Comparison of ENCODE assay signal across 1 mouse cellular context in the genomic region with DNA sequence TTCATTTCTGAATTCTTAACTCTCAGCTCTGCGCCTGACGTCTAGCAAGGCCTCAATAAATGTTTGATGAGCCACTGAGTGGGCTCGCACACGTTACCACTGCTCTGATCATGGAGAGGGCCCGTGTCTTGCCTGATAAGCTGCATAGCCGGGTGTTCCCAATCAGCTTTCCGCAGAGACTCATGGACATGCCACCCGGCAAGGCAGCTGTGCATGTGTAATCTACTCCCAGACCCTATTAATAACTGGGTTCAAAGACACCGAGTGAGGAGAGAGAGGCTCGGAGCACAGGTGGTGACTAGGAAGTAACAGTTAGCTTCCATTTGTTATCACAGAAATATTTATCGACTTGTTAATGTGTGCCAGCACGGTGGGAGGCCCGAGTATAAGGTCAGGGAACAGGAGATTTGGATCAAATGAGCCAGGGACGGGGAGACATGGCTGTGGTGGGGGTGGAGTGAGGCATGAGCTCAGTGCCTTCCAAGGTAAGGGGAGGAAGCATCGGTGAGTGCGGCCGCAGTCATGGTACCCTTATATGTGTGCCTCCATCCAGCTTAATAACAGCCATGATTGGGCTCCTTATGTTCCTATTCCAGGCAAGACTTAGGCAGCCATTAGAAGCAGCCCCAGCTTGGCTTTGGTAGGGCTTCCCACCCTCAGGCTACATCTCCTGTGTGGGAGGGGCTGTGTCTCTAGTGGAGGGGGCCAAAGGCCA.
TF ChIP-seq lines count a peak whose summit lies in the region.

No protein-coding gene starts in this region.

TF ChIP-seq in MEL, 35 proteins besides CTCF, POLR2A, EP300 and RAD21 (continued from another document):
- TF ChIP-seq TAL1 (IDR thresholded peaks at IDR 0.05; ENCODE audit: low read length) (peak; percentile 88), USF1 (IDR thresholded peaks at IDR 0.05; ENCODE audit: low read depth, low read length) (no peak; the same call in 1 of the 2 replicates), SIN3A (IDR thresholded peaks at IDR 0.05; ENCODE audit: low read length) (peak; percentile 22; the same call in 1 of the 2 replicates), USF2 (IDR thresholded peaks at IDR 0.05; ENCODE audit: borderline replicate concordance in 1 of 2, insufficient read depth in 1 of 2, low read depth in 1 of 2, low read length in 2 of 2) (no peak), ZNF384 (IDR thresholded peaks at IDR 0.05; ENCODE audit: low read depth, low read length) (no peak), NELFE (IDR thresholded peaks at IDR 0.05; ENCODE audit: low read depth, low read length) (no peak), ZMIZ1 (IDR thresholded peaks at IDR 0.05; ENCODE audit: low read depth, low read length) (no peak), KAT2A (conservative IDR thresholded peaks at IDR 0.05; ENCODE audit: low read depth, low read length) (no peak), RCOR1 (IDR thresholded peaks at IDR 0.05; ENCODE audit: low read depth, low read length) (peak; percentile 47; the same call in 1 of the 2 replicates), CHD1 (IDR thresholded peaks at IDR 0.05; ENCODE audit: low read depth, low read length) (no peak), CHD2 (IDR thresholded peaks at IDR 0.05; ENCODE audit: low read length) (no peak), MXI1 (IDR thresholded peaks at IDR 0.05; ENCODE audit: low read depth, low read length) (no peak; the same call in 1 of the 2 replicates), TCF12 (IDR thresholded peaks at IDR 0.05; ENCODE audit: low read depth, low read length) (peak; percentile 93), MAFK (IDR thresholded peaks at IDR 0.05; ENCODE audit: borderline replicate concordance, low read depth, low read length) (no peak), JUND (IDR thresholded peaks at IDR 0.05; ENCODE audit: low read depth, low read length) (no peak), GABPA (IDR thresholded peaks at IDR 0.05; ENCODE audit: low read depth, low read length) (no peak), BHLHE40 (IDR thresholded peaks at IDR 0.05; ENCODE audit: borderline replicate concordance, low read depth, low read length) (peak; percentile 60; the same call in 1 of the 2 replicates), NRF1 (IDR thresholded peaks at IDR 0.05; ENCODE audit: insufficient read depth, low read depth, low read length, poor library complexity, severe bottlenecking) (no peak)
